Mouse (Mus musculus) retina, postnatal 1 day (tissue): ENCODE results near the gene St3gal3.
A peak's percentile ranks its signal among the peaks of the same experiment; 100 is the strongest.

Experiments
- DNase-seq: peaks from one replicate; pipeline ENCODE4 v3.0.0-alpha.2; 2012

Gene St3gal3

DNA sequence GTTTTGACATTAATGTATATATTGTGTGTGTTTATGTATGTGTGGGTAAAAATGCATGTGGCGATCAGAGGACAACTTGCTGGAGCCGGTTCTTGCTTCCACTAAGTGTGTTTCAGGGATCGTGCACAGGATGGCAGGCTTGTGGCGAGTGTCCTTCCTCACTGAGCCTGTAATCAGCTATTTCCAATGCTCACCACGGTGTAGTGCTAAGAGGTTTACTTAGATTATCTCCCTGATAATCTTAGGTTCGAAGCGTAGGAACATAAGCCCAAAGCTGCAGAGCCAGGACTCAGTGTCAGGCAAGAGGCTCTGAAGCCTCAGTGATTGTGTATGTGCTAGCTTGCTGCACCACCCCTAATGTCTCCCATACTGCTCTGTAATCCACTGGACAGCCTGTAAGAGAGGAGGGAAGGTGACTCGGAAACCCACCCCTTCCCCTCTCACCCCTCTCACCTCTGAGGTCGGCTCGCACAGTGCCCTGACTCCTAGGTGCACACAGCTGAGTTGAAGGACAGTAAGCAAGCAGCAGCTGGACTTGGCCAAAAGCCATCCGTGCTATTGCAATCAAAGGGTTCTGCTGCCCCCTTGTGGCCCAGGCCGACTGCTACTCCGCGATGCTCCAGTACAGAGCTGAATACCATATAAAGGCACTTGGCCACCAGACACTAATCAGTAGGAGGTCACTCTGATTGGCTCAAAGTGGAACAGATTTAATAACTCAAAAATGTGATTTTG, 51.3 kb downstream of the St3gal3 start:
- peak; percentile 93 for DNase-seq

DNA sequence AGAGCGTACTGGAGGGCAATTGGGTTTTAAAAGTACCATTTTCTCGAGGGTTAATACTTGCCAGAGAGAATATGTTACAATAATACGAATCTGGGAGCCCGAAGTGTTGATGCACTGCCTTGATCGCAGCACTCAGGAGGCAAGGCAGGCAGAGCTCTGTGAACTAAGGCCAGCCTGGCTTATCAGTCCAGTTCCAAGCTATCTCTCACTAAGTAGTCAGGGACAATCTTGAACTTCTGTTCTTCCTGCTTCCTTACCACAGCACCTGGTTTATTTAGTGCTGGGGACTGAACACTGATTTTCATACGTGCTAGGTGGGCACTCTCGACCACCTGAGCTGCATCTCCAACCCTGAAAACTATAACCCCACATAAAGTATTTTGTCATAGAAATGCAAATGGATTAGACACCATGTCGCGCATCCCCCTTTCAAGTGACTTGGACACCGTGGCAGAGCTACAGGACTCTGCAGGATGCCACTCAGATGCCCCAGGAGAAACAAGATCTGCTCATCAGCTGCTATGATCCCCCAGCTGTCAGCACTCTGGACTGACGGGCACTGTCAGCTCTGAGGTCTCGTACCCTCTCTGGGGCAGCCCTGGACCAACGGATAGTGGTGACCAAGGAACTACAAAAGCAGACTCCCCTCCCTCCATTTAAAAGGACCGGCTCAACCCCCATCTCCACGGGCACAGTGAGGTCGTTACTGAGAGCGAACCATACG, 52.9 kb downstream of the St3gal3 start:
- no peak for DNase-seq

DNA sequence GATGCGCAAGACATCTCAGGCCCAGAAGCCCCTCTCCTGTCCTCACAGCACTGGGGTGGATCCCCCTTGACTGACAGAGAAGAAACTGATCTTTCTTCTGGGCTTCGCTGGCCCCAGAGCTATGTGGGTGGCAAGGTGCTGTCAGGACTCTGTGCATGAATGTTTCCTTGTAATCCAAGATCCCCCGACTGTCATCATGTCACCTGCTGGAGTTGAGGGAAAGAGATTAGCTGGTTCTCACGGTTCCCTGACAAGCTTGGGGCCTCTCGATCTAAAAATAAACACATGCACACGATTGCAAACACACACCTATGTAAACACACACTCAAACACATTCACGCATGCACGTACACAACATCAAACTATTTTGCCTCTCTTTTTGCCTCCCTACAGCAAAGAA, 54.2 kb downstream of the St3gal3 start:
- DNase-seq: no peak

DNA sequence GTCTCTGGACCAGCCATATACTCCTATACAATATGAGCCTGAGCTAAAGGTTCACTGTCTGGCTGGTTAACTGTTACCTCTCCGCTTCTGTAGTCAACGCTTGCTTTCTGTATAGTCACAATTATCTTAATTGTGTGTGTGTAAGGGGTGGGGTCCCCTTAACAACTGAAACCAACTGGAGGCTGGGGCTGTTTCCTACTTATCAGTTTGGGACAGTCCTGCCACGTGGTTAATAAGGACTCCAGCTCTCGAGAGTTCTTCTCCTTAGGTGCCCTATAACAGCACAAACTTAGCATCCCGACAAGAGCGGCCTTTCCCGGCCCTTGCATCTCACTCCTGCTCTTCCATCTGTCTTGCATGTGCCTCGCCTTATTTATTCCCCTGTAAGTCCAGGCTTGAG, 55.5 kb downstream of the St3gal3 start:
- DNase-seq: no peak

DNA sequence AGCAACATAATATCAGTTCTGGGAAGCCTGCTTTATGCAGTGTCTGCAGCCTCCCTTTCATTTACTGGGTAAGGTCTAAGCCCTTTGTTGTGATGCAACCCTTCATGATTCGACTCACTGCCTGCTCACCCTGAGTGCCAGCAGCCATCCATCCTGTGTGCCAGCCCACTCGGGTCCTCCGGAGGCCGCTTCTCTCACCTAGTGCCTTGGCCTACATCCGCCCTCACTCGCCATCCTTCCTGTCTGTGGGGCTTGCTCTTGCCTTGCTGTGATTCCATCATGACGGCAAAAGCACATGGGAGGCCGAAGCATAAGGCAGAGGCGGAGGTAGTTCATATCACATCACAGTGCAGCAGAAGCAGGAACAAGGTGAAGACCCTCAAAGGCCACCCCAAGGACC, 56.1 kb downstream of the St3gal3 start:
- DNase-seq: no peak

DNA sequence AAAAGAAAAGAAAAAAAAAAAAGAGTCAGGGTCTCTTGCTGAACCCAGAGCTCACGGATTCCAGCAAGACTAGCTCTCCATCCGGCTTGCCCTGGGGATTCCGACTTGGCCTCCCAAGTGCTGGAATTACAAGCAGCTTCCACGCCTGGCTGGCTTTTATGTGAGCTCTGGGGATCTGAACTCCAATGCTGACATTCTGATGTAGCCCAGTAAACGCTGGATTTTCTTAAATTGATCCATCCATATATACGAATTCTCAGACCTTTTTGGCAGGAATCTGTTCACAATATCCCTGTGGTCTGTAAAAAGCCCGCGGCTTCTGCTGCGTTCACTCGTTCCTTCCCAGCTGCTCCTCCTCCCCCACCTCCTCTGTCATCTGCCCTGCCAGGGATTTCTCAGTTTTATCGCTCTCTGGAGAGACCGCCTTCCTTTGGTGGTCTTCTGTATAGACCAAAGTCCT, 57.4 kb downstream of the St3gal3 start:
- DNase-seq: no peak

DNA sequence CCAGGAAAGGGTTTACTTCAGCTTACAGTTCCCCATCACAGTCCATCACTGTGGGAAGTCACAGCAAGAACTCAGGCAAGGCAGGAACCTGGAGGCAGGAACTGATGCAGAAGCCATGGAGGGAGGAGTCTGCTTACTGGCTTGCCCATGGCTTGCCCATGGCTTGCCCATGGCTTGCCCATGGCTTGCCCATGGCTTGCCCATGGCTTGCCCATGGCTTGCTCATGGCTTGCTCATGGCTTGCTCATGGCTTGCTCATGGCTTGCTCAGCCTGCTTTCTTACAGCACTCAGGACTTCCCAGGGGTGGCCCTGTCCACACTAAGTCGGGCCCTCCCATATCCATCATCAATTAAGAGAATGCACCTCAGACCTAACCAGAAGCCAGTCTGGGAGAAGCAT, 58.1 kb downstream of the St3gal3 start:
- no peak for DNase-seq

DNA sequence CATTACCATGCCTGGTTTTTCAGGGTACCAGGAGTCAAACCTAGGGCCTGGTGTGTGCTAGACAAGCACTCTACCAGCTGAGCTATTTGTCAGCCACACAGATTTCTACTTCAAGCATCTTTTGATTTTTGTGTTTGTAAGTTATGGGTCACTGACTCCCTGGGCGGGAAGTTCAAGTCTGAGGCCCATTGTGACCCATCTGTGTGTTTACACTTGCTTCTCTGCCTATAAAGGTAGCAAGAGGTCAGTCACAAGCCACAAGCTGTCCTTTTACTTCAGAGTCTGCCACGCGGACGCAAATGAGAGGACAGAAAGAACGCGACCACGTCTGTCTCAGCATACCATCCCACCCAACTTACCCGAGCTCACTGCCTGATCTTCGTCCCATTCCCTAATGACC, 59.4 kb downstream of the St3gal3 start:
- DNase-seq: no peak

DNA sequence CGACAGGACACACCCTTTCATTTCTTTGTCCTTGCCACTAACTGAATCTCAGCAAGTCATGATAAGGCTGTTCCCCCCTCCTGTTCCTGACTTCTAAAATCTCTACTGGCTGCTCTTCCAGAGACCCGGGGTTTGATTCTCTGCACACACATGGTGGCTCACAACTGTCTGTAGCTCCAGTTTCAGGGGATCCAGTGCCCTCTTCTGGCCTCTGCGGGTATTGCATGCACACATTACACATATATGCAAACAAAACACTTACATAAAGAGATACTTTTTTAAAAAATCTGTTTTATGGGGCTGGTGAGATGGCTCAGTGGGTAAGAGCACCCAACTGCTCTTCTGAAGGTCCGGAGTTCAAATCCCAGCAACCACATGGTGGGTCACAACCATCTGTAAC, 60.5 kb downstream of the St3gal3 start:
- no peak for DNase-seq

DNA sequence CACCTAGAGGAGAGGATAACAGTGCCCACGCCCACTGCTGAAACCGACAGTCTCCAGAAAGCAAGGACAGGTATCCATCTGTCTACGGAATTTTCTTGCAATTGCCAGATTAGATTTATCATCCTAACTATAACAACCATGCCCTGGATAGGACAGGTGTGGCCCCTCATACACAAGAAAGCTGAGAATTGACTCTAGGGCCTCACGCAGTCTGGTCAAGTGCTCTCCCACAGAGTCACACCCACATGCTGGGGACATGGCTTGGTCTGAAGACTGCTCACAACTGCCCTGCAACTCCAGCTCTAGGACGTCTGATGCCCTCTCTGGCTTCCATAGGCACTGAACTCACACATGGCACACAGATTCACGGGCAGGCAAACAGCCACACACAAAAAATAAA, 61.6 kb downstream of the St3gal3 start:
- DNase-seq: no peak

DNA sequence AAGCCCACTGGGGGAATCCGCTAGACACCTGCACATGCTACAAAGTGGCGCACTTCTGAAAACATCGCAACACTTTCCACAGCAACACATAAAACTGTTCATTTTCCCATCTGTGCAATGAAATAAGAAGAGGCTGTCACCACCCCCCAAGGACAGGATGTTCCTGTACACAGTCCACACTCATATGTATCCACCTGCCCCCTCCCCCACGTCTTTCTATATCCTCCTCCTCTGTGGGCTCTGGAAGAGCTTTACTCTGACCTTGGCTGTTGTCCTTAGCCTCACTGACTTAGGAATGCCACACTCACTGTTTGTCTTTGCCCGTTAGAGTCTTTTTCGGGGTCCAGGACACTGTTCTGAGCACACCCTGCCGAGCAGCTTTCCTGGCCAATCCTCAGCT, 62.8 kb downstream of the St3gal3 start:
- no peak for DNase-seq

DNA sequence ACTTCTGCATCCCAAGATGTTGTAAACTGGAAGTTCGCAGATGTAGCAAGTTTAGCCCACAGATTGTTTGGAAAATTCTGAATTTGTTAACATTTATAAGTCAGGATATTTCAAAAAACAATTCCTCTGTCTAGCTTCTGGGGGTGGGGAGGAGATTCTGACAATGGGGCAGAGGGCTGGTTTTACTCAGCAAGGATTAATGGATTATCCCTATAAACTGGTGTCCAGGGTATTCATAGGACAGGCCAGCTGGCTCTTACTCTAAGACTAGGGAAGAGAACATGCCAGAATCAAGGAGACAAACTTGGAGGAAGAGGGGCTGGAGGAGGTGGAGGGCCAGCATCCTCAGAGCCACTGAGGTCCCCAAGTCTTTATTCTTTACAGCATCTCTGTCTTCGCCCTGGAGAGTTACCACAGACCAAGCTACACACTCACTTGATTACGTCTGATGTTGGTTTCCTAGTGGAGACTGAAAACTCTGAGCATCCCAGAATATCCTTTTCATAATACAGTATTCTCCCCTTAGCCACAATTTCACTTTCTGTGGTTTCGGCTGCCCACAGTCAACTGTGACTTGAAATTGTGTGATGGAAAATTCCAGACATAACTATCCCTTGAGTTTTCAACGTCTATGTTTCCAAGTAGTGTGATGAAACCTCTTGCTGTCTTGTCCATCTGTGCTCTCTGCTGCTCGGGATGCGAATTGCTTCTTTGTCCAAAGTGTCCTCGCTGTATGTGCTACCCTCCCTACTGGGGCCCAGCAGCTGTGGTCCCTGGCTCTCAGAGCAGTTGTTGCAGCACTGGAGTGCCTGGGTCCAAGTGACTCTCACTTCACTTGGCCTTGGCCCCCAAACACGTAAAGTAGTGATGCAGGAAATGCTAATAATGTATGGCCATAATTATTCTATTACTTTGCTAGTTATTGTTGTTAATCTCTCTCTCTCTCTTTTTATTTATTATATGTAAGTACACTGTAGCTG, 64.2 kb downstream of the St3gal3 start:
- DNase-seq: peak; percentile 42

DNA sequence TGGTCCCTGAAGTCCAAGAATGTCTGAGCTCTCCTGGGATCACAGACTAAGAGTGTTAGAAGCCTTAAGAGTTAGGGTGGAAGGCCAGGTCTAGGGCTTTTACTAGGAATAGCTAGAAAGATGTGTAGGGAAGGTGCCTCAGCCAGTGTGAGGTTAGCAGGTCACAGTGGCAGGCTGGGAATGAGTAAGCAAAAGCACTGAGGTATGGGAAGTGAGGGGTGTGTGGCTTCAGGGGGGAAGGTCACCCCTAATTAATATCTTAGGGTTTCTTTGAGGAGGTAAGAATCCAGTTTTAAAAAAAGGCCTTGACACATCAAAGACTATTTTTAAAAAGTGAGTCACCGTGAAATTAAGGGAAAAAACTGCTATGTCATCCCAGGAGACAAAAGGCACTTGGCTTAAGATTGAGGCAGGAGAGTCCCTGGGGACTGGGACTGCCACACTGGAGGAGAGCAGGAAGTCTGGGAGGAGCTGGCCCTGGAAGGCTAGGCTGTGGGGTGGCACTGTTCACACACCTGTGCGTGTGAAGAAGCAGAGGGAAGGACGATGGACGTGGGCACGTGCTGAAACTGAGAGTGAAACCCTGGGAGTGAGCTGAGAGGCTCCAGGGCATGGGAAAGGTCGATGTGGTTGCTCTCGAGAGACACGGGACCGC, 72.8 kb downstream of the St3gal3 start:
- DNase-seq: no peak

DNA sequence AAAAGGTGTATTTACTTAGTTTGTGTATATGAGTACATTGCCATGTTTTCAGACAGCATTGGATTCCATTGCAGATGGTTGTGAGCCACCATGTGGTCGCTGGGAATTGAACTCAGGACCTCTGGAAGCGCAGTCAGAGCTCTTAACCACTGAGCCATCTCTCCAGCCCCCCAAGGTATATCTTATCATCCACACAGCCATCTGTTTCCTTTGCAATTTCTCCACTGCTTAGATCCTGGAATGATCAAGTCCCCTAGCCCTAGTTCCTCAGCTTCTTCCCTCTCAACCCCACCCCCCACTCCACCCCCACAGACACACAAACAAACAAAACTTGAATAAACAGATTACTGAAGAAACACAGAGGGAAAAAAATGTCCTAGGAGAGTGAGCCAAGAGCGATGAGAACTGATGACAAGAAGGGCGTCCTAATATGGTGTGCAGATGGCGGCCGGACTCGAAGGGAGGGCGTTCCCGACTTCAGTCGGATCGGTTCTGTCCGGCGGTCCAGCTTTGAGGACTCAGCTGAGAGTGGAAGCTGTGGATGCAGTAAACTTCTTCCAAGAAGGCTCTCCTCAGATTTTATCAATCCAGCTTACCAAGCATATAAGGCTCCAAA, 73.7 kb downstream of the St3gal3 start:
- DNase-seq: no peak

DNA sequence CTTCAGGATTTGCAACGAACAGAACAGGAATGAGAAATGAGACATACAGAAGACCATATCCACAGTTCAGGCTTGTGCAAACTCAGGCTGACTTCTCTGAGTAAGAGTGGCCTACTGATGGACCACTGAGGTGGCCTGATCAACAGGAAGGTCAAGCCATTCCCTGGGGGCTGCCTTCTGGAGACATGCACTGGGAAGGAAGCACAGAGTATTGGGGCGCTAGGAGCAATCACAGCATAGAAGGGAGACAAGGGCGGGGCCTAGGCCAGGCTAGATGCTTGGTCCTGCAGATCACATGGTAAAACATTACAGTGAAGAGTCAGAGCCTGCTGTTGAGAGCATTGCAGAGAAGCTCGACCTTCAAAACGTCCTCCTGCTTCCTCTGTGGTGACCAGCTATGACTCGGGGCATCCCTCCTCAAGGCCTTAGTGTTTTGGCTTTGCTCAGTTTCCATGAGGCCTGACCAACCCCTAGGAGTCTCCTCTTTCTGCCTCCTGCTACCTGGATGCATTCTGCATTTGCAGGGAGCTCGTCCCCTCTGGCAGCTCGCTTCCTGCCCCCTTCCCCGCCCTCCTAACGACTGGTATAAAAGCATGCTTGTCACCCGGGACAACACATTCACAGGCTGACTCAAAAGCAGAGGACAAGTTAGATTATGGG, 74.8 kb downstream of the St3gal3 start:
- no peak for DNase-seq

DNA sequence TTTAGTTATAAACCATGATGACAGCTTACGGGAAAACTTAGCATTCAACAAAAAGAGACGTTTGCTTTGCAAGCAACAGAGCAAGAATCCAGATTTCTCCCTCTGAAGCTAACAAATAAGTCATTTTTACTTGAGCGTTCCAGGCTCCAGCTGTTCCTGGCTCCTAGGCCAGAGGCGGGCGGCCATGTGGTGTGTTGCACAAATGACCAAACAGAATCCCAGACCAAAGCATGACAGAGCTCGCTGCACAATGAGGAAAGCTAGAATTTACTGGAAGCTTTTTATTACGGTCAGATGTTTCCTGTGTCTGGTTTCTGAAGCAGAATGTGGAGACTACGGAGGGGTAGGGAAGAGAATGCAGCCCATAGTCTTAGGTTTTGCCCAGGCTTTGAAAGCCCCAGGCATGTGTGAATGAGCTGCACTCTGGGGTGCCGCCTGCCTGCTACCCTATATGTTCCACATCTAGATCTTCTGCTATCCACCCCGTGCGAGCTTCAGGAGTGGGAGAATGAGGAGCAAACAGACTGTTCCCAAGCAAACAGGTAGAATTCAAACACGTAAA, 76.5 kb downstream of the St3gal3 start:
- no peak for DNase-seq

DNA sequence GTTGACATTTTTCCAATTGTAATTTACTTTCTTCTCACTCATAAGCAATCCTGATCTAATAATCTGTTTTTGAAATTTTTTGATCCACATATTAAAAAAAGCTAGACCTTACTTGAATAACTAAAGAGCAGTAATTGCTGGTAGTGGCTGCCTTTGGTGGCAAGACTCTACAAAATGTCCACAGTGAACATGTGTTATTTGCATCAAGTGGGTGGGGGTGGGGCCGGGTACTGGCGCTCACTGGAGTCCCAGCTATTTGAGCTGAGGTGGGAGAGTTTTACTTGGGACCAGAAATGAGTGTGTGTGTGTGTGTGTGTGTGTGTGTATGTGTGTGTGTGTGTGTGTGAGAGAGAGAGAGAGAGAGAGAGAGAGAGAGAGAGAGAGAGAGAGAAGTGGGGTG, 77.6 kb downstream of the St3gal3 start:
- DNase-seq: no peak

DNA sequence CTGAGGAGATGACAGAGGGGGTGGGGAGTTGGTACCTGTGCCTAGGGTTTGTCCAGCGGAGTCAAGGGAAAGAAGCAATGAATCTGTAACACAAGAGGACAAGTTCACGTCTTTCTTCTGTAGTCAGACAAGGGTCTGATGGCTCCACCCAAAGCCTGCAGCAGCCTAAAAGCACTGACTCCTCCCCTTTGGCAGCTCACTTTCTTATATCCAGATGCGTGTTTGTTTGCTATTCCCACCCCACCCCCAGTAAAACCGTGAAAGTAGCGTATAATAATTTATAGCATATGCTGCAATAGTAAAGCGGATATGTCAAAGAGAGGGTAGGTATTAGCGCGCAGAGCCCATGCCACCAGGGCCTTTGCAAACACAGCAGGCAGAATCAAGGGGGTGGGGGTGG, 80.1 kb downstream of the St3gal3 start:
- DNase-seq: no peak

DNA sequence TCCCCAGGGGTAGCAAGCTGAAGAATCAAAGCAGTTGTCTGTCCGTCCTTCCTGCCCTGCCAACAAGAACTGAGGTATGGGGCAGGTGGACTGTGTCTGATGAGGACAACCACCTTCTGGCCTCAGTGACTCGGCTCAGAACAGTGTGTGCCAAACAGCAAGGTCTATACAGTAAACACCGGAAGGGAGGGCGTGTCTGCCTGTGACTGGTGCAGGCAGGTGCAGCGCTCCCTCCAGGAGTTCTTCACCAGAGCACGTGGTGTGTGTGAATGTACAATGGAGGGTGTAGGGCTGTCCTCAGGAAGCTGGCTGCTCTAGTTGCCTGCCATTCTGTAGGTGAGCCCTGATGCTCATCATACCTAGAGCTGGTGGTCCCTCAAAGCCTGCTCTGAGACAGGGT, 80.8 kb downstream of the St3gal3 start:
- DNase-seq: no peak

DNA sequence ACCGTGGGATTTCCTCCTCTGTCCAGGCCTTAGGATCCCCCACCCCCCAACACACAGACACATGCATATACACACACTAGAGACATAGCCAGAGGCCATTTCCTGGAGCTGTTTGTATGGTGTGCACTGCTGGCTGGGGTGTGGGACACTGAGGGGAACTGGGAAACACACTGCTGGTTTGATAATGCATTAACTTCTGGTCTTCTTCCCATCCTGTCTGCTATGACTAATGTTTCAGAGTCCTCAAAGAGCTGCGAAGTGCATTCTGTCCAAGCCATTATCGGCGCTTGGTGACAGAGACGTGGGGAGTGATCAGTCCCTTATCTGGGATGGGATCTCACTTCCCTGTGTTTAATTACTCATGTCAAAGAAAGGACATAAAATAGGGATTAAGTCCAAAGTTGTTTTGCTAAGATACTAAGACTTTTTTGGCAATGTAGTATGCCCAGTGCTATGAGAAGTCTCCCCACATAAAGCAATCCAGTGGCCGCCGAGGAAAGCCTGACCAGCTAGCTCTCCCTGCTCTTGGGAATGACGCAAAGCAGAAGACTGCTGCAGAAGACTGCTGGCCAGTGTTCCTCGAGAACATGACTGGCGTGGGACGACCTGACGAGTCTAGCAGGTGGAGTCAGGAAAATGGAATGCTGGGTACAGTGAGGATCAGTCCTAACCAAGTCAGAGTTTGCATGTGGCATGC, 85.0 kb downstream of the St3gal3 start:
- no peak for DNase-seq

DNA sequence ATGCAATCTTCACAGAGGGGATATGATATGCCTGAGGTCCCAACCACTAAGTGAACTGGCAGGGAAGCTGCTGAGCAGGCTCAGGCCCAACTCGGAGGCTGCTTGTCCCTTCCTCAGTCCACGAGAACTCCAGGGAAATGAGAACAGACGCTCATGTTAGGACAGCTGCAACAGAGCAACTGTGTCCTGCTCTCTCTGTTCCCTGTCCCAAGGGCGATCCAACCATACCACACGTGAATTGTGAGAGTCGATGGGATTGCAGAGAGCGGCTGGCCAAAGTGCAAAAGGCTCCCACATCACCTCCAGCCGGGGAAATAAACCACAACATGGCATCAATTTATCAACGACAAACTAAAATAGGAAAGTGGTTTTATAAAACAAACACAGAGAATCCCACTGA, 90.2 kb downstream of the St3gal3 start:
- no peak for DNase-seq
